Mouse (Mus musculus) intestine, postnatal 0 days (tissue): ENCODE results near the gene Usp34. TPM values are rescaled to one million over a fixed set of nuclear protein-coding genes. Genes with fewer than 3 reads are reported as not detected.

Experiments
- ATAC-seq: fragments of 200-750 bp; cut with Nextera tagmentation; 2 replicates; pipeline ENCODE4 v1.8.0; 2017; ENCODE audit warnings: mild to moderate bottlenecking, moderate TSS enrichment, moderate library complexity
- H3K27ac ChIP-seq: fragments of 300-500 bp; sonication (generic); 2 replicates; pipeline ENCODE4 v1.5.1; 2014; ENCODE audit warnings: mild to moderate bottlenecking, low read depth, low read length, moderate library complexity
- H3K27me3 ChIP-seq: fragments of 300-500 bp; sonication (generic); replicated peaks from 2 replicates; pipeline ENCODE4 v1.6.1; 2014; ENCODE audit warnings: low read length, mixed read lengths; ENCODE audit not compliant: control insufficient read depth, insufficient read depth
- H3K36me3 ChIP-seq: fragments of 300-500 bp; sonication (generic); 2 replicates; pipeline ENCODE4 v1.6.1; 2014; ENCODE audit warnings: mild to moderate bottlenecking, moderate library complexity; ENCODE audit not compliant: control insufficient read depth, insufficient read depth
- H3K4me1 ChIP-seq: fragments of 300-500 bp; sonication (generic); replicated peaks from 2 replicates; pipeline ENCODE4 v1.6.1; 2014; ENCODE audit warnings: antibody characterized with exemption, low read length, mixed read lengths; ENCODE audit not compliant: control insufficient read depth, insufficient read depth
- H3K4me2 ChIP-seq: fragments of 300-500 bp; sonication (generic); replicated peaks from 2 replicates; pipeline ENCODE4 v1.6.1; 2014; ENCODE audit warnings: low read depth, mild to moderate bottlenecking, moderate library complexity
- H3K4me3 ChIP-seq: fragments of 300-500 bp; sonication (generic); 2 replicates; pipeline ENCODE4 v1.5.1; 2014; ENCODE audit warnings: low read depth, low read length
- H3K9ac ChIP-seq: fragments of 300-500 bp; sonication (generic); 2 replicates; pipeline ENCODE4 v1.6.1; 2014; ENCODE audit warnings: mild to moderate bottlenecking, low read depth, low read length
- H3K9me3 ChIP-seq: fragments of 300-500 bp; sonication (generic); 2 replicates; pipeline ENCODE4 v1.6.1; 2016; ENCODE audit warnings: mixed run types; ENCODE audit not compliant: control insufficient read depth
- CTCF ChIP-seq: sonication (generic); IDR thresholded peaks from 2 replicates; pipeline ENCODE4 v1.5.1; 2016; ENCODE audit warnings: low read depth, mild to moderate bottlenecking, control low read depth, antibody characterized with exemption, moderate library complexity
- WGBS: fragments of 180-500 bp; shearing (Covaris S2); extraction: QIAGEN DNeasy Blood & Tissue Kit; methylation state at CpG from one replicate; pipeline ENCODE4 v1.1.7; 2014; 5-methylcytosine and 5-hydroxymethylcytosine counted together
- polyA plus RNA-seq: library from polyadenylated mRNA; unstranded; fragments of >200 nt; fragmentation: Nextera tagmentation; extraction: Ambion mirVana; gene quantifications from 2 replicates; pipeline ENCODE4 v1.2.1, GENCODE M21; 2015

Usp34 gene
- 13.4 and 17.6 TPM in 2 replicates for polyA plus RNA-seq

DNA sequence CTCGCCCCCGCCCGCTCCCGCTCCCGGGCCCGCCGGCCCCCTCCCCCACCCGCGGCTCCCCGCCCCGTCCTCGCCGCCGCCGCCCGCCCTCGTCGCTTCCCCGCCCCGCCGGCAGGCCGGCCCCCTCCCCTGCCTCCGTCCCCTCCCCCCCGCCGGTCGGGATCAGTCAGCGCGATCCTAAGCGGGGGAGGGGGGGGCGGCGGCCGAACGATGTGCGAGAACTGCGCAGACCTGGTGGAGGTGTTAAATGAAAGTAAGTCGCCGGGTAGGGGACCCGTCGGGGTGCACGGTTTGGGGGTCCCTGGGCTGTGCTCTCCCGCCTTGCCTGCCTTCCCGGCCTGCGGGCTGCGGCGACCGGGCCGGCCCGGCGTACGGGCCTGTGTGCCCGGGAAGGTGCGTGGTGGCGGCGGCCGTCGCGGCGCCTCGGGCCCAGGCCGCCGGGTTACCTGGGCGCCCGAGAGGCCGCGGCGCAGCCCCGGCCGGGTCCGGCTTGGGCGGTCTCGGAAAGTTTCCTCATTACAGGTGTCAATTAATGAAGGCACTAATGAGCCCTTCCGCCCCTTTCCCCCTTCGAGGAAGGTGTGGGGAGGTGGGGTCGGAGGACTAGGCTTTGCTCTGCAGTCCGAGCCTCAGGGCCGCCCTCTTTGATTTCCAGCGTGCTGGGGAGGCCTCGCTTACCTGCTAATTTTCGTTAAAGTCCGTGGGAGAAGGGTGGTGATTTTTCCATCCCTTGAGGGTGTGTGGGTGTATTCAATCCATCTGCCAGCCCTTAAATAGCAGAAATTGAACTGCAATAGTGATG, at the start of gene Usp34:
Gene Usp34 (plus strand): TSS at position 132 of the 802 bp plus-strand sequence.
- H3K4me3 ChIP-seq: peak within 1 kb of the TSS; percentile 98
- ATAC-seq: peak; percentile 66
- H3K4me1 ChIP-seq: no peaks in the 10 kb centered on the region; the same call in 1 of the 2 replicates
- 1% methylated on average over 49 of the region's 80 CpGs for WGBS
- peak within 1 kb of the TSS; percentile 96 for H3K27ac ChIP-seq
- peak within 1 kb of the TSS; percentile 64 for H3K4me2 ChIP-seq
- no peaks in the 10 kb centered on the region for H3K27me3 ChIP-seq
- H3K9me3 ChIP-seq: no peaks in the 10 kb centered on the region
- H3K36me3 ChIP-seq: no peaks in the 10 kb centered on the region
- H3K9ac ChIP-seq: peak within 1 kb of the TSS; percentile 96
- TF ChIP-seq CTCF: no peak

DNA sequence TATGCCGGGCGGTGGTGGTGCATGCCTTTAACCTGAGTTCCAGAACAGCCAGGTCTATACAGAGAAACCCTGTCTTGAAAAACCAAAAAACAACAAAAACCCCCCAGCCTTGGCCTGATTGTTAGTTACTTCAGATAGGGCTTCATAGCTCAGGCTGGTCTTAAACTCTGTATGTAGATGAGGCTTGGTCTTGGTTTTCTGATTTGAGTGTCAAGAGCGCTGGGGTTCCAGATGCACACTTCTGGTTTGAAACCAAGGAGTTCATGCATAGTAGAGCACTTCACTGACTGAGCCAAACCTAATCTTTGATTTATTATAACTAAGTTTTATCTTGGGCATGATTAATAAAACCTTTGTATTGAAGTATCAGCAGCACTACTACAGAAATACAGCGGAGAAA, 47.6 kb upstream of the Usp34 start:
- no peak overlapping the region for H3K27ac ChIP-seq
- H3K9ac ChIP-seq: no peak overlapping the region
- WGBS: 76% methylated on average over 4 of the region's 4 CpGs
- no peaks in the 10 kb centered on the region for H3K9me3 ChIP-seq
- H3K4me2 ChIP-seq: no peak overlapping the region
- peaks cover 13% of the 10 kb centered on the region; the same call in 1 of the 2 replicates for H3K36me3 ChIP-seq
- ATAC-seq: no peak
- no peak overlapping the region for H3K4me3 ChIP-seq
- no peaks in the 10 kb centered on the region for H3K4me1 ChIP-seq
- no peaks in the 10 kb centered on the region for H3K27me3 ChIP-seq
- TF ChIP-seq CTCF: no peak

DNA sequence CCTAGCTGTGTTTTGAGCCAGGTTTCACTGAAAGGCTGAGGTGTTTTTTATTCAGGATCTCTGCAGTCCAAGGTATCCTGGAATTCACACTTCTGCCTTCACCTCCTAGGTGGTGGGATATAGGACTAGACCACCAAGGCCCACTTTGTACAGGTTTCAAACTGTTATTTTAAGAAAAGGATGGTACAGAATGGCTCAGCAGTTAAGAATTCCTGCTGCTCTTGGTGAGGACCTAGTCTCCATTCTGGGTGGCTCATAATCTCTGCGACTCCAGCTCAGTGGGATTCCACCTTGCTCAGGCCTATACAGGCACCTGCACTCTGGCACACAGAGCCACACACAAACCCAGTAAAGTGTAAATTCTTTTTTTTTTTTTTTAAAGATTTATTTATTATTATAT, 47.2 kb upstream of the Usp34 start:
- Histone ChIP-seq H3K4me1 (no peaks in the 10 kb centered on the region), H3K9me3 (no peaks in the 10 kb centered on the region), H3K27ac (no peak overlapping the region), H3K27me3 (no peaks in the 10 kb centered on the region), H3K36me3 (peaks cover 13% of the 10 kb centered on the region), H3K9ac (no peak overlapping the region), H3K4me3 (no peak overlapping the region), H3K4me2 (no peak overlapping the region)
- no peak for ATAC-seq
- 72% methylated on average over 1 of the region's 1 CpGs for WGBS
- TF ChIP-seq CTCF: no peak

DNA sequence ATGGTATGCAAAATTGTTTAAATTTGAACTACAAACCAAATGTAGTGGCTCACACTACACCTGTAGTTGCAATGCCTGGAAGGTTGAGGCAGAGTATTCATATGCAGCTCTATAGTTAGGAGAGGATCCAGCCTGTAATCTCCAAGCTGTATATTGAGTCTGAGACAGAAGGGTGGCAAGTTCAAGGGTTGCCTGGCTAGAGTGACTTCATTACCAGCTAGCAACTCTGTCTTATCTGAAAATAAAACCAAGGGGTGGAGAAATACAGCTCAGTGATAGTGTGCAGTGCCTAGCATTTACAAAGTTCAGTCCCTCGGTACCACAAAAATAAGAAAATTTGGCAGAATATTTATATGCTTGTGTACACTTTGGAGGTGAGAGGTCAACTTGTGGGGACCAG, 46.5 kb upstream of the Usp34 start:
- 39% methylated on average over 1 of the region's 1 CpGs for WGBS
- H3K9me3 ChIP-seq: no peaks in the 10 kb centered on the region
- no peak overlapping the region for H3K4me3 ChIP-seq
- no peak for TF ChIP-seq CTCF
- H3K4me1 ChIP-seq: no peaks in the 10 kb centered on the region
- no peak overlapping the region for H3K27ac ChIP-seq
- no peak overlapping the region for H3K9ac ChIP-seq
- no peak for ATAC-seq
- peaks cover 20% of the 10 kb centered on the region for H3K36me3 ChIP-seq
- H3K27me3 ChIP-seq: no peaks in the 10 kb centered on the region
- H3K4me2 ChIP-seq: no peak overlapping the region; the same call in 1 of the 2 replicates

DNA sequence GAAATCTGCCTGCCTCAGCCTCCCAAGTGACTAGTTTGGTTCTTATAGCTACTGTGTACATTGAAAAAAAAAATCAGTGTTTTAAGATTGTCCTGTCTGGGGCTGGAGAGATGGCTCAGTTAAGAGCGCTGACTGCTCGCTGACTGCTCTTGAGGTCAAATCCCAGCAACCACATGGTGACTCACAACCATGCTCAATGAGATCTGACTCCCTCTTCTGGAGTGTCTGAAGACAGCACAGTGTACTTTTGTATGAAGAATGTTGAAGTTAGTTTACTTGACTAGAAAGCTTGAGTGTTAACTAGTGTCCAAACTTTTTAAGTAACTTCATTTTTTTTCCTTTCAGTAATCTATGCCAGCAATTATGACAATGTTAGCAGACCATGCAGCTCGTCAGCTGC, 45.2 kb upstream of the Usp34 start:
- Histone ChIP-seq H3K9ac (no peak overlapping the region), H3K4me1 (no peaks in the 10 kb centered on the region), H3K4me3 (no peak overlapping the region), H3K36me3 (peaks cover 29% of the 10 kb centered on the region), H3K27me3 (no peaks in the 10 kb centered on the region), H3K27ac (no peak overlapping the region), H3K9me3 (no peaks in the 10 kb centered on the region), H3K4me2 (no peak overlapping the region)
- 61% methylated on average over 3 of the region's 3 CpGs for WGBS
- ATAC-seq: no peak
- TF ChIP-seq CTCF: peak; percentile 68

DNA sequence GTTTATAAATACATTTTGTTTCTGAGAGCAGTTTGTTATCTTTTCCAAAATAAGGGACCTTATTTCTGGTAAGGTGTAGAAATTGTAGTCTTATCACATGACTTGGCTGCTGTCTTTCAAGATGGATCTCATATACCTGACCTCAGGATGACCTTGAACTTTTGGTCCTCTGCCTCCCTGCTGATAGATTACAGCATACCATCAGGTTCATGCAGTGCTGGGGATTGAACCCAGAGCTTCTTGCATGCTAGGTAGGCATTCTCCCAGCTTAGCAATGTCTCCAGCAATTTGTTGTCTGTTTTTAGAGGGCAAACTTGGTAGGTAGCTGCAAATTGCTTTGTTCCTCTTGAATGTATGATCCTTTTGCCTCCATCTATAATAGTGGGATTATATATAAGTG, 41.7 kb upstream of the Usp34 start:
- H3K27me3 ChIP-seq: no peaks in the 10 kb centered on the region
- no peak overlapping the region for H3K4me3 ChIP-seq
- H3K27ac ChIP-seq: no peak overlapping the region
- no peak for TF ChIP-seq CTCF
- H3K4me1 ChIP-seq: no peaks in the 10 kb centered on the region
- no peak overlapping the region for H3K9ac ChIP-seq
- H3K4me2 ChIP-seq: no peak overlapping the region
- no peak for ATAC-seq
- no peaks in the 10 kb centered on the region for H3K9me3 ChIP-seq
- peaks cover 35% of the 10 kb centered on the region for H3K36me3 ChIP-seq
